Mouse (Mus musculus) testis, postnatal 14 days (tissue): ENCODE measurements around the gene Ift20.
A peak's percentile ranks its signal among the peaks of the same experiment; 100 is the strongest.

ENCODE experiments used
- DNase-seq: peaks from one replicate; pipeline ENCODE4 v3.0.0; 2021; ENCODE audit warnings: low spot score

The Ift20 gene

GRCm38 (mm10) chr11:78536080-78536689 is at the start of gene Ift20, which contains the start of gene Tnfaip1:
Gene Ift20, plus strand, starts transcription at chr11:78536361.
Gene Tnfaip1, minus strand, starts transcription at chr11:78536332.
- DNase-seq, result peak; percentile 98

DNA sequence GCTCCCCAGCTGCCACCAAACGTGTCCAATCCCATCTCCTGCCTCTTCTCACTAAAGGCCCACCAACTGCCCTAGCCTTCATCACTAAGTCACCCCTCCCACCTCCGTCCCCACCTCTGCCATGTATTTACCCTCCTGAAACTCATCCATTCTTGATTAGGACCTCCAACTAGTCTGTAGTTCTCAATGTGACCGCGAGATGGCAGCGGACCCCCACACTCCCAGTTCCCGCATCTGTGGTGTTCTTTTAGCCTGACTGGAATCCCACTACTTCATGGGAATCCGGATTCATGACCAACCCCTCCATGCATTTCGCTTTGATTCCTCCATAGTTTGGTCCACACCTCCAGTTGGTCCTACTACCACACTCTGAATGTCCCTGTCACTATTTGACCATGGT is 48.0 kb upstream of the Ift20 start:
- DNase-seq, result peak; percentile 50

GRCm38 (mm10) chr11:78490781-78491241 is 45.4 kb upstream of the Ift20 start:
- no peak for DNase-seq

- DNase-seq, result no peak
Observed at GRCm38 (mm10) chr11:78495904-78496303, 40.3 kb upstream of the Ift20 start.

DNA sequence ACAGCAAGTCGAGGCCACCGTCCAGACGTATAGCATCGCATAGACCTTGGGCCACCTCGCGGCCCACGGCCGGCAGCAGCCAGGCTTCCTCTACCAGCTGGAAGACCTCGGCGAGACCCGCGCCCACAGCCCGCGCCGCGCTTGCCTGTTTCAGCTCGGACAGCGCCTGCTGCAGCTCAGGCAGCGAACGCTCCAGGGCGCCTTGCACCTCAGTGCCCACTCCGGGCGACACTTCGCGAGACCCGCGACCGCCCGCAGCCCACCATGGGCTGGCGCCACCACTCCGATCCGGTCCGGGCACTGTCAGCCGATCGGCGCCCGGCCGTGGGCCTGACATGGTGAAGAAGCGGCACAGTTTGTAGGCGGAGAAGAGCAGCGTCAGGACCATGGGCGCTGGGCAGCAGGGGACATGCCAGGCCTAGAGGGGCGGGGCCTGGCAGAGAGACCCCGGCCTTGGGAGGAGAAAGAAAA is 39.1 kb upstream of the Ift20 start:
- peak; percentile 41 for DNase-seq

DNA sequence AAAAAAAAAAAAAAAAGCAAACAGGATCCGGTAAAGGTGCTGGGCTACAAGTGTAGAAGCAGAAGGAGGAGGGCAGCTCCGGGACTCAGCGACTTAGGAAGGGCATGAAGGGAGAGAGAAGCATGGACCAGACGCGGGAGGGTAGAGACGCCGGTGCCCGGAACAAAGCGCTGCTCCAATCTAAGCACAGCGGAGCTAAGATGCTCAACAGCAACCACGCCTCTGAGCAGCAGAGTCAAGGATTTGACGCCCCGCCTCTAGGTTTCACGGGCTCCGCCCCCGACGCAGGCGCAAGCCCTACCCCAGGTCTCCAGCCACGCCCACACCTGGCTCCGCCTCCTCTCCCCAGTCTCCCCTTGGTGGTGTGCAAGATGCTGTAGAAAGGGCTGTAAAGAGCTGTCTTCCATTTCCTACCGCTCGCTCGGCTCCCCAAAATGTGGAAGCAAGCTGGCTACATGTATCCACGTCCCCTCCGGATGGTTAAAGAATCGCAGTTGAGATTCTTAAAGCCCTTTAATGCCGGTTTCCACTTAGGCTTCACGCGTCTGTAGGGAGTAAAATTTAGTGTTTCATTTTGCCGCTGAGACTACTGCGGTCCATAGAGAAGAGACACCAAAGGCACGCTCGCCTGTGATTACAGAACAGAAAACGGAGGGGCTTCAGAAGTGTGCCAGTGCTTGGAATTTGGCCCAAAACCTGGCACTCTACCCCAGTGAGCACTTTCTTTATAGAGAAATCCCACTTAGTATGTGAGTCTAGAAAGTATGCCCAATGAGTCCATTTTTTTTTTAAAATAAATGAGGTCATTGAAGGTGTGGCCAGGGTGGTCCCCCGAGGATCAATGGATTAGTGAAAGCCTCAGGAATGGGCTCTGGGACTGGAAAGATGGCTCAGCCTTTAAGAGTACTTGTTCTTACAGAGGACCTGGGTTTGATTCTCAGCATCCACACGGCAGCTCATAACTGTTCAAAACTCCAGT is 38.3 kb upstream of the Ift20 start, which contains the start of gene Sarm1:
Sarm1 (minus strand) TSS at position 211 of the 979 bp plus-strand sequence.
- DNase-seq, result peak; percentile 90

DNA sequence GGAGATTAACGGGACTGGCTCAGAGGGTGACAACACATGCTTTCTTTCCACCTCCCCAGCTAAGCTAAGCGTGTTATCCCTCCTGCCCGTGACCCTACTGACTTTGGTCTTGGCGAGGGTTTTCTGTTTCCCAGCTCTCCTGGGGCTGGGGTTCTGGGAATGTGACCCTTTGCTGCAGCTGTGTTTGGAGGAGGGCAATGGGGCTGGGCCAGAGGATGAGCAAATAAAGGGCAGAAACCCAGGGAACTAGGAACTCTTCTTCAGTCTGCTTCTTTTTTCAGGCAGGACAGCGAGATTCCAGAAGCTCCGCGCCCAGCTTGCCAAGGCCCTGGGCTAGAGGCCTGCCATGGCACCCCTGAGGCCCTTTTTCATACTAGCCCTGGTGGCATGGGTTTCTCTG is 37.2 kb upstream of the Ift20 start, which contains the start of gene Vtn:
Vtn (plus strand) TSS at position 88 of the 400 bp plus-strand sequence.
- peak; percentile 36 for DNase-seq

- DNase-seq, result no peak
Observed at GRCm38 (mm10) chr11:78499543-78499942, 36.6 kb upstream of the Ift20 start.

DNA sequence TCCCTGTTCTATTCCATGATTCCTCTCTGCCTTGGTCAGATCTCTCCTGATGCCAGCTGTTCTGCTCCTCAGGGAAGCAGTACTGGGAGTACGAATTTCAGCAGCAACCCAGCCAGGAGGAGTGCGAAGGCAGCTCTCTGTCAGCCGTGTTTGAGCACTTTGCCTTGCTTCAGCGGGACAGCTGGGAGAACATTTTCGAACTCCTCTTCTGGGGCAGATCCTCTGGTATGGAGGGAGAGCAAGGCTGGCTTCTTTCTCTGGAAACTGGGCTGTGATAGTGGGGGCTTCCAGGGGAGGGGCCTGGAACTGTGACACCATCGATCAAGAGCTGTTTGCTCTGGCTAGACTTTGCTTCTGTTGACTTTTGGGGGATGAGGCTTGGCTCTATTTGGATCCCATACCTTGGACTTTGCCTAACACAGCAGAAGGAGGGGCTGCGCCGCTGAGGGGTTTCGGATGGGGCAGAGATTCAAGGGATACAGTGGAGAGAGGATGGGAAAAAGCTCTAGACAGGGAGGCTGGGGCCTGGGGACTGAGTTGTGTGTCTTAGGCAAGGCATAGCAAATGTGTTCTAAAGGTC is 35.4 kb upstream of the Ift20 start:
- no peak for DNase-seq

DNA sequence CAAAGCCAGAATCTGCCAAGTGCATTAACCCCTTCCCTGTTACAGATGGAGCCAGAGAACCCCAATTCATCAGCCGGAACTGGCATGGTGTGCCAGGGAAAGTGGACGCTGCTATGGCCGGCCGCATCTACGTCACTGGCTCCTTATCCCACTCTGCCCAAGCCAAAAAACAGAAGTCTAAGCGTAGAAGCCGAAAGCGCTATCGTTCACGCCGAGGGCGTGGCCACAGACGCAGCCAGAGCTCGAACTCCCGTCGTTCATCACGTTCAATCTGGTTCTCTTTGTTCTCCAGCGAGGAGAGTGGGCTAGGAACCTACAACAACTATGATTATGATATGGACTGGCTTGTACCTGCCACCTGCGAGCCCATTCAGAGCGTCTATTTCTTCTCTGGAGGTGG is 34.6 kb upstream of the Ift20 start:
- DNase-seq, result no peak

DNA sequence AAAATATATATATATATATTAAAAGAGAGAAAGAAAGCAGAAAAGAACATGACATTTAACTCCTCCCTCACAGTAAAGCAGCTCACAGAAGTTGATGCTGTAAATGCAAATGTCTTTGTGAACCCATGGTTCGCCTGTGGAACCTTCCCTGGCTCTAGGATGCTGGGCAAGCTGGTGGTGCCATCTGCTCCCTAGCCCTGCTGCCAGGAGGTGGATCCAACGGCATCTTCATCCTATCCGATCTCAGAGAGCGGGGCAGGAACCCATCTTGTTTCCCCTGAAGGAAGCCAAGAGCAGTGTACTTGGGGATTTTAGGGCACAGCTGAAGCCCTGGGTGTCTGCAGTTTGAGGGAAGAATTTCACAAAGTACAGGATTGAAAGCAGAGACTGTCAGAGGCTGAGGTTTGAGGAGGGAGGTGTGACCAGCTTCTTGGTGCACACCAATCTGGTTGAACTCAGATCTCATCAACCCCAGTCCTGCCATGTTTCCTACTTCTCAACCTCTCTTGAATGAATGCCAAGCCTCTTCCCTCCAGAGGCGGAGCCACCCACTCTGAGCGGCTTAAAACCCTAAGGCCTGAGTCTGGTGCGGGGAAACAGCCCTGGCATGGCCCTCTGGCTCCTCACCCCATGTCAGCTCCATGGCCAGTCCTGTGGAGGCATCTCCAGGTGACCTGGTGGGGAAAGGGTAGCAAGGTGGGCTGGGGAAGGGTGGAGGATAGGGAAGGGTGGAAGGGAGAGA is 33.1 kb upstream of the Ift20 start, which contains the start of gene Sebox:
Sebox (plus strand) TSS at position 539 of the 742 bp plus-strand sequence.
- no peak for DNase-seq

DNA sequence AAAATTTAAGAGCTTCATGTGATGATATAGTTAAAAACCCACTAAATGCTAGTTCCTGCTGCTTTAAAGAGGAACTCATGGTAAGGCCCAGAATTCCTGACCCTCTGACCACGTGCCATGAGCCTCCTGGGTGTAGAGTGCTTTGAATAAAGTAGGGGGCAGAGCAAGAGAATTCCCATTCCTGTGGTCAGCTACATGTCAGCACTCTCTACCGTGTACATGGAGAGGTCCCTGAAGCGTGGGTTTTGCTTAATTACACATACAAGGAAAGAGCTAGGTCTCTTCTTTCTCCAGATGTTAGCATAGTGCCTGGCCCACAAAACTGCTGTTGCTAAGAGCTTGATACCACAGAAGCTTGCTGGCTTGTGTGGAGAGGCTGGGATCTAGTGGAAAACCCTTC is 30.7 kb upstream of the Ift20 start:
- no peak for DNase-seq

DNA sequence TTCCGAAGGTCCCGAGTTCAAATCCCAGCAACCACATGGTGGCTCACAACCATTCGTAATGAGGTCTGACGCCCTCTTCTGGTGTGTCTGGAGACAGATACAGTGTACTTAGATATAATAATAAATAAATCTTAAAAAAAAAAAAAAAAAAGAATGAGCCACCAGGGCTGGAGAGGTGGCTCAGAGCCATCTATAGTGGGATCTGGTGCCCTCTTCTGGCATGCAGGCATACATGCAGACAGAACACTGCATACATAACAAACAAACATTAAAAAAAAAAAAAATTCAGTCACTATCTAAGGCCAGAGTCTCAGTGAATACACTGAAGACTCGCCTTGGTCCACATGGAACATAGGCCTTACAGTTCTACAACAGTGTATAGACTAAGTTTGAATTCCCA is 27.0 kb upstream of the Ift20 start:
- DNase-seq, result no peak

DNA sequence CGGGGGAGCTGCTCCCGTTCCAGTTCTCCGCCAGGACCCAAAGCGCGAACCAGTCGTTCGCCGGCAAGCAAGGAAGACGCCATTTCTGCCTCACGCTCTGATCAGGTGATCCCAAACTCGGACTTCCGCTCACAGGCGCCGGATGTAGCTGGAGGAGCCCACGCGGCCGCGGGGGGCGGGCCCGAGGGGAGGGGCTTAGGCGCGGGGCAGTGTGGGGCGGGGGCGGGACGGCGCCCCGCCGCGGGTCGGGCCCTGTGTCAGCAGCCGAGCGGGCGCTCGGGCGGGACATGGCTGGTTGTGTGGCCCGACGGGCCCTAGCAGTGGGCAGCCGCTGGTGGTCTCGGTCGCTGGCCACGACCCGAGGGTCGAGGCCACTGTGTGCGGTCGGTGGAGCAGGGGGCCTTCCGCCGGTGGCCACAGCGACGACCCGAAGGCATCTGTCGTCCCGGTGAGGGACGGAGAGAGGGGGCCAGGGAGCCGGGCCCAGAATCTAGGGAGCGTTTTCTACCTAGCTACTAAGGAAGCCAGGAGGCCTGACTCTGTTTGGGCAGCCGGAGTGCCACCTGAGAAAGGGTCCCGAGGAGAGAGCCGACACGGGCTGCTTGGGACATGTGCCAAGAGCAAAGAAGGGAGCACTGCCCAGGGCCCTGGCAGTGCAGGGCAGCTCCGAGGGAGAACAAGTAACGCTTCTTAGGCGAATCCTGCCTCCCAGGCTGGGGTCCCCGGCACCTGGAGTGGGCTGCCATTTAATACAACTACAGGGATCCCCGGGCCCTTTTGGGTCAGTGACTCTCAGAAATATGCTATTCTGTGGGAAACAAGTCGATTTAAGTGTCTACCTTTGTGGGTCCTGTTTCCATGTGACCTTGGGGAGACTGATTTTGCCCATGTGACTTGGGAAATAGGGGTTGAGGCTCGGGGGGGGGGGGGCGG is 23.9 kb upstream of the Ift20 start, which contains the start of the genes Tmem199 and Poldip2:
Tmem199 (minus strand) TSS at position 148 of the 933 bp plus-strand sequence.
Poldip2 (plus strand) TSS at position 169 of the 933 bp plus-strand sequence.
- peak; percentile 93 for DNase-seq

DNA sequence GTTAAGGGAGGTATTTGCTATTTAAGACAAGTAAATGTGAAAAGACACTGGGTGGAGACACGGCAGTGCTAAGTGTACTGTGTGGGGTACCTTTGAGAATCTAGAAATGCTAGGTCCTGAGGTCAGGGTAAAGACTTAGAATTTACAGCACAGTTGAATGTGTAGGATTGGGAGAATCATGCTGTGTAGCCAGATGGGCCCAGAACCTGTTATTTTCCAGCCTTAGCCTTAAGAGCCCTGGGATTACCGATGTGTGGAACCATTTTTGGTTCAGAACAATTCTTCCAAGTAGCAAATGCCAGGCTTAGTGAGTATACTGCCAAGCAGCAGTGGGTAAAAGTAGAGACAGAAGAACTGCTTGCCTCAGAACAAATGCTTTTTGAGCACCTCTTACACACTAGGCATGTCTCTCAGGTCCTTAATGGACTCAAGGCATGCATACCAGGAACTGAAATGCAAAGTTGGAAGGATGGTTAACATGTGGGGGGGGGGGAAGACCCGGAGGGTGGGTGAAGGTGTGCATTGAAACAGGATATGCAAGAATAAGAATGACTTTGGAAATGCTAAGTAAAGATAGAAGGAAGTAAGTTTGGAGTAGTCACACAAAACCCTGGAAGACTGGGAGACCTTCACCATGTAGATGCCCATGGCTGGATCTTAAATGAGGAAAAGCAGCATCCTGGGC is 22.9 kb upstream of the Ift20 start:
- no peak for DNase-seq

DNA sequence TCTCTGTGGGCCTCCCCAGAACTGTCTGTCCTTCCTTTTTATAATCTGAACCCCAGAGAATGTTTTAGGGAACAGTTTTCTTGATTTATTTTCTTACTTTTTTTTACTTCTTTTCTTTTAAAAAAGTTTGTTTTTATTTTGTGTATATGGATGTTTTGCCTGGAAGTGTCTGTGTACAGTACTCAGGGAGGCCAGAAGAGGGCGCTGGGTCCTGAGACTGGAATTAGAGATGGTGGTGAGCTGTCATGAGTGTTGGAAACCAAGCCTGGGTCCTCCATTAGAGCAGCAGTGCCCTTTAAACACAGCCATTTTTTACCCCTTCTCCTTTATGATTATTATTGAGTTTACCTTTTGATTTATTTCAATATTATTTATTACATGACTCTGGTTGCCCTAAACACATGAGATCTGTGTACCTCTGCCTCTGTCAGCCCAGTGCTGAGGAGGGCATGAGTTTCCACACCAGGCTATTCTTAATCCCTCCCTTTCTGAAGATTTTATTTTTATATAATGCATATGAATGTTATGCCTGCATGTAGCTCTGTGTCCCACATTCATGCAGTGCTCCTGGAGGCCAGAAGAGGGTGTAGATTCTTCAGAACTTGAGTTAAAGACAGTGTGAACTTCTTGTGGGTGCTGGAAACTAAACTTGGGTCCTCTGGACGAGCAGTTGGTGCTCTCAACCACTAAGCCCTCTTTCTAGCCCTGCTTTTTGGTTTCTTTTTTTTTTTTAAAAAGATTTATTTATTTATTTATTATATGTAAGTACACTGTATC is 20.4 kb upstream of the Ift20 start:
- no peak for DNase-seq

DNA sequence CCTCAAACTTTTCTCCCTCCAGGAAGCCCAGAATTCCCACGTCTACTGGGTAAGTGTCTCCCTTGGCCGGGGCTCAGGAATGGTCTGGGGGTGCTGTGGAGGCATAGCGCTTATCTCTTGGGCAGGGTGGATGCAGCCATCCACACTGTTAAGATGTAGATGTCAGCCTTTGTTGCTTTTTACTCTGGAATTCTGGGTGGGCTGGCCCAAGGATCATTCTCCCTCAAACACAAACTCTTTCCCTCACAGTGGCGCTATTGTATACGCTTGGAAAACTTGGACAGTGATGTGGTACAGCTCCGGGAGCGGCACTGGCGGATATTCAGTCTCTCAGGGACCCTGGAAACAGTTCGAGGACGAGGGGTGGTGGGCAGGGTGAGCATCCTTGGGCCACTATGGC is 17.2 kb upstream of the Ift20 start:
- DNase-seq, result no peak

DNA sequence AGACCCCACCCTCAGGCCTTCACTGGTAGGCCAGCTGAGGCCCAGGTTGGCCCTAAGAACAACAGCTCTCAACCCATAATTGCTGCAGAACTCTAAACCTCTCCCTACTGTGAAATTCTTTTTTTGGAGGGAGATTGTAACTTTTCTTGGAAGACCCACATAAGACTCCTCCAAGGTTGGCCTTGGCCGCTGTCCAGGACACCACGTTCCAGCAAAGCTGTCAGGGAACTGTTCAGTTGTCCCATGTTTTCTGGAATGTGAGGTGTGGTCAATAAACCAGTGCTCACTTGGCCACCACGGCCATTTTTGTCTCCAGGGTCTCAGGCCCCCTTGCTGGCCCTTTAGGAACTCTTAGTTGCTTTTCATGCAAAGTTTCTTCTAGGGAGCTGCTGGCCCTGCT is 14.3 kb upstream of the Ift20 start:
- DNase-seq, result peak; percentile 57

DNA sequence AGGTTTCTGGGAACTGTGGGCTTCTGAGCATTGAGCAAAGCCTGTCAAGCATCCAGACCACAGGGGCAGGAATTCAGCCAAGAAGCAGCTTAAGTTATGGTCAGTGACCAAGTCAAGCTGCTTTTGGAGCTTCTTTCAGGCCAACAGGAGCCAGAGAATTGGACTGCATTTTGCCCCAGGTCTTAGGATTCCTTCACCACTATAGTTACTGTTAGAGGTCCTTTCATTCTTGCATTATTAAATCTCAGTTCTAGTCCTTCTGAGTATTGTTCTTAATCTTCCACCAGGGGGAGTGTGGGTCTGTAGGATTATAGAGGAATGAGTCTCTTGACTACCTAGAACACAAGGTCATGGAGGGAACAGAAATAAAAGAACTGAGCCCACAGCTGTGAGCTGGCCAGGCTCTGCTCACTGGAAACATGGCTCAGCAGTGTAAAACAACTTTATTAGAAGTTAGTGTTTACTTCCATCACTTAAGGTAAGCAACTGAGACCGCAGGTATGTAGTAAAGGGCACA is 13.6 kb upstream of the Ift20 start:
- DNase-seq, result no peak
